Mouse (Mus musculus) ES-Bruce4 (cell line): Measurements from ENCODE around the gene Parvg.

Experiments
- CTCF ChIP-seq: IDR thresholded peaks from one replicate; pipeline ENCODE4 v1.8.1; 2011; ENCODE audit warnings: low read depth, low read length
- EP300 ChIP-seq: IDR thresholded peaks from 2 replicates; pipeline ENCODE4 v1.6.1; 2011; ENCODE audit warnings: low read depth, low read length; ENCODE audit not compliant: insufficient read depth
- POLR2A ChIP-seq: IDR thresholded peaks from one replicate; pipeline ENCODE4 v1.8.1; 2011; ENCODE audit warnings: low read length; ENCODE audit not compliant: insufficient read depth

GRCm38 (mm10) chr15:84351915-84352844 lies 28.4 kb downstream of the Parvg start:
- TF ChIP-seq CTCF = no peak
- no peak for TF ChIP-seq EP300
- TF ChIP-seq POLR2A = no peak
